Mouse (Mus musculus): ENCODE results near the gene Emb. TPM values are rescaled to one million over a fixed set of nuclear protein-coding genes. Genes with fewer than 3 reads are reported as not detected.
"Not testable (repeated sequence)": the region's sequence is repeated elsewhere in the genome, so short reads cannot be mapped to it uniquely, and the experiment has no call there.

Gene Emb
- total RNA-seq (2021) = 10 to 100 TPM; 29.1 to 32.0 TPM
- long read RNA-seq, transcript Emb-202 (1 exons, 2,136 nt) = minor isoform, 5 of 50 reads
- long read RNA-seq, transcript Emb-201 (9 exons, 2,923 nt) = major isoform, 31 of 50 reads
- long read RNA-seq, partial matches to known transcripts = 7 of 50 reads
- long read RNA-seq, other reads (novel, unspliced or antisense) = 6 of 50 reads

GRCm38 (mm10) chr13:117208236-117208635 is at the start of gene Emb:
Emb (plus strand) TSS chr13:117208536.
- DNase-seq (ENCODE audit: low spot score in 2 of 2) = no peak

GRCm38 (mm10) chr13:117163906-117164305 is 44.4 kb upstream of the Emb start:
- no peak for DNase-seq (ENCODE audit: low spot score in 2 of 2)

- DNase-seq (ENCODE audit: low spot score in 2 of 2) = no peak
Measured at GRCm38 (mm10) chr13:117165071-117165470, 43.3 kb upstream of the Emb start.

GRCm38 (mm10) chr13:117180912-117181311 is 27.4 kb upstream of the Emb start:
- DNase-seq (ENCODE audit: low spot score in 2 of 2) = not testable (repeated sequence)

GRCm38 (mm10) chr13:117183288-117183687 is 25.0 kb upstream of the Emb start:
- no peak for DNase-seq (ENCODE audit: low spot score in 2 of 2)

GRCm38 (mm10) chr13:117185329-117185728 is 23.0 kb upstream of the Emb start:
- DNase-seq (ENCODE audit: low spot score in 2 of 2) = no peak

DNA sequence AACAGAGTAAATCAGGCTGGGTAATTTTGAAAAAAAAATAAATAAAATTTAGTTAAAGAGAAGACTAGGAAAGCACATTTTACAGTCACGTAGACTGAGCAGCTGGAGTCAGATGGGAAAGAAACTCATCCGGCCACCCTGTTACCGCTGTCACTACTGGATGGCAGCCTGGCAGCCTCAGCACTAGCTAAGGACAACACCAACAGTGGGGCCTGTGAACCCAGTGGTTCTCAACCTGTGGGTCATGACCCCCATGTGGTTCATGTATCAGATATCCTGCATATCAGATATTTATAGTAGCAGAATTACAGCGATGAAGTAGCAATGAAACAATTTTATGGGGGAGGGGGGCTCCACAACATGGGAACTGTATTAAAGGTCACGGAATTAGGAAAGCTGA is 16.2 kb upstream of the Emb start:
- DNase-seq (ENCODE audit: low spot score in 2 of 2) = no peak

DNA sequence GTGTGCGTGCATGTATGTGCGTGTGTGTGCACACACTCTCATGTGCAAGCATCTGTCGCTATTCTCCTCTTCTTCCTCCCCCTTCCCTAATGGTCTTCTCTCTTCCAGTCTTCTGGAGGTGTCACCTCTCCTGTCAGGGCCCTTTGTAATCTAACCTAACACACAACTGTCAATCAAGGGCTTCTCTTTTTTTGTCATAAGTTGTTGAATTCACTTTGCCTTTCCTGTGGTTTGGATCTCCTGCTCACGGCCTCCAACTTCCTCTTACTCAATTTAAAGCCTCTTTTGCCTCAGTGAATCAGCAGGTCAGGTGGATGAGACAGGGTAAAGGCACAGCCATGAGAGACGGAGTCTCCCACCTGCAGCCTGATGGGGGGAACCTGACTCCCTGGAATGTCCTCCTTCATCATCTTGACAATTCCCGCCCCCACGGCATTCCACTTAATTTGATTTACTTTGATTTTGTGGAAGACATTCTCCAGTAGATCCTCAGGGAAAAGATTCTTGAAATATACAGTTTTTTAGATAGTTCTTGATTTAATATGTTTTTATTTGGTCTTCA is 14.8 kb upstream of the Emb start:
- no peak for DNase-seq (ENCODE audit: low spot score in 2 of 2)

DNA sequence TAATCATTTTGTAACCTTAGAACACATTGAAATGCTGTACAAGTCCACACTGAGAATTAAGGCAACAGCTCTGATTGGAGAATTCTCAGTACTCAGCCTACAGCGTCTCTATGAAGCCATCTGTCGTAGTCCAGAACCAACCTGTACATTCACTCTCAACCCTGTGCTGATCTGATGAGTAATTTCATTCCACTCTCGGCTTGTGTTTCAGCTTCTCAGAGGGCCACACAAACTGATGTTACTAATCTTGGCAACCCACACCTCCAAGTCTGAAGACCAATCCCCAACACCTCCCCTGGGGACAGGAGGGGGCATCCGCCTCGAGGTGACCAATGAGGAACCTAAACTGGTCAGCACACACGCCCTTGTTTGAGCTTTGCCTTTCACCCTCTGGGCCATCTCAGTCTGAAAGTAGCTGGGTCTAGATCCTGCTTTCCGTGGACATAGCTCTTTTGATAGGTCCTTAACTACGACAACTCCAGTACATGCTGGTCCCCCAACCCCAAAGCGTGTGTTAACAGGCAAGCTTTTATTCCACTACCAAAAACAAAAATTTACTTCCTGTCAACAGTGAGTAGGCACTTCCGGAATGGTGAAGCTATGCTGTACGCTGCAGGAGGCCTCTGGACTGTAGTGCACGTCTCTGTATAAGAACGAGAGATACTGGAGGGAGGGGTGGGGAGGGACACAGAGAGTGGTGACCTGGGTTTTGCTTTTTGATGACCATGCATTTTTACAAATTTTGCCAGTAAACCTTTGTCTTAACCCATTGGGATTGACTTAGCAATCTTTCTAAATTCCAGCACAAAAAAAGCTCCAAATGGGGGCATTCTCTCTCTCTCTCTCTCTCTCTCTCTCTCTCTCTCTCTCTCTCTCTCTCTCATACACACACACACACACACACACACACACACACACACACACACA is 12.5 kb upstream of the Emb start:
- DNase-seq (ENCODE audit: low spot score in 2 of 2) = no peak

DNA sequence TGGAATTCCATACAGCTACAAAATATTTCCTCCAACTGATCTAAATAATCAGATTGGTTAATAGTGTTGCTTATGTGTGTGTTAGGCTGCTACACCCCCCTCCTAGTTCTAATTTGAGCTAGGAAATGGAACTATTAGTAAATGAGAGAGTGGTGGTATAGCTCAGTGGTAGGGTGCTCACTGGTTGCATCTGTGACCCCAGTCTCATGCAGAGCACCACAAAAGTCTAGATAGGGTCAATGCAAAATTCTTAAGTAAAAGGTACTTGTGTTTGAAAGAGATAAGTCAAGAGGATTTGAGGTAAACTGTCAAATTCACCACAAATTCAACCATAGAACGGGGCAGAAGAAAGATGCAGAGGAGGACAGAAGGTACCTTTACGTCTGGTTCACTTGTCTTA is 10.7 kb upstream of the Emb start:
- no peak for DNase-seq (ENCODE audit: low spot score in 2 of 2)

GRCm38 (mm10) chr13:117198402-117199083 is 9.8 kb upstream of the Emb start:
- peak in 1 of 2 experiments; percentile 79 for DNase-seq (ENCODE audit: low spot score in 2 of 2)

GRCm38 (mm10) chr13:117202755-117203471 is 5.4 kb upstream of the Emb start:
- peak in 1 of 2 experiments; percentile 44 for DNase-seq (ENCODE audit: low spot score in 2 of 2)

DNA sequence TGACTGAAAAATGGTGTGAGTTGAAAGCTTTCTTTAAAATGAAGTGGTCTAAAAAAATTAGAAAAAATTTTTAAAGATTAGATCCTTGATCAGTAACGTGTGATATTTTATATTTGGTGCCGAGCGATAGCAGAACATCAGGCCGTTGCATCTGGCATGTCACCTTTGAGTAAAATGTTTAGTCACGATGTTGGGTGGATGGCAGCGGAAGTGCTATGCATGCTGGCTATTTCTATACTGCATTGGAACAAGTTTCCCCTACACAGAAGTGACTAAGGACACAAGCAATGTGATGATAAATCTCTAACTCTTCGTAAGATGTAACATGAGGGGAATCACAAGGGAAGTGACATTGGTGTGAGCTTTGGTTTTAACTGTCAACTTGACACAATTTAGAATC is 3.7 kb upstream of the Emb start:
- DNase-seq (ENCODE audit: low spot score in 2 of 2) = no peak

DNA sequence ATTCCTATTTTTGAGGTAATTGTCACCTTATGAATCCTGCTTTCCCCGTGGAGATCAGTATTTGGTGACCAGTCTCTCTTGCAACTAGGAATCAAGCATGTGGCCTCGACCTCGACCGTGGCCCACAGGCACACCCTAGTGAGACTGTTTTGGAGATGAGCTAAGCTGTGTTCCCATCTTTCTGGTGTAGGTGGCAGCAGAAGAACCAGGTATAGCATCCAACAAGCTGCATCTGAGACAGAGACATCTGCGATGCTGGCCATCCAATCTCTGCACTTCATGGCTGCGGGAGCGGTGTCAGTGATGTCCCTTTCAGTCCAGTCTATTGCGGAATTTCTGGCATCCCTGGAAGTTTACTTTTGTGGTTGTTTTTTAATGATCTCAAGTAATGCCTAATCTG is 2.3 kb upstream of the Emb start:
- no peak for DNase-seq (ENCODE audit: low spot score in 2 of 2)

GRCm38 (mm10) chr13:117211386-117211875 is 3.1 kb downstream of the Emb start:
- no peak for DNase-seq (ENCODE audit: low spot score in 2 of 2)

GRCm38 (mm10) chr13:117215481-117215880 is 7.1 kb downstream of the Emb start:
- no peak for DNase-seq (ENCODE audit: low spot score in 2 of 2)

DNA sequence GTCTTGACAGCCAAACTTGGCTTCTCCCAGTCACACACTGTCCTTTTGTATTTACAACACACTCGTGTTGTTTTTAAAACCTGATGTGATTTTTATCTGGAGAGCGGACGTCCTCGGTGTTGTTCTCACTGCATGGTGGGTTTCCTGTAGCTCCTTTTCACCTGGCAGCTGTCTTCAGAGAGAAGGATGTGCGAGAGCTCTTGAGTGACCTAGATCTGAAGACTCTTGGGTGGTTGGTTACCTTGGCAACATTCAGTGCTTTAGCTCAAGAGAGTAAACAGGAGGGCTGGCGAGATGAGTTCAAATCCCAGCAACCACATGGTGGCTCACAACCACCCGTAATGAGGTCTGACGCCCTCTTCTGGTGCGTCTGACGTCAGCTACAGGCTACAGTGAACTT is 7.8 kb downstream of the Emb start:
- no peak for DNase-seq (ENCODE audit: low spot score in 2 of 2)

DNA sequence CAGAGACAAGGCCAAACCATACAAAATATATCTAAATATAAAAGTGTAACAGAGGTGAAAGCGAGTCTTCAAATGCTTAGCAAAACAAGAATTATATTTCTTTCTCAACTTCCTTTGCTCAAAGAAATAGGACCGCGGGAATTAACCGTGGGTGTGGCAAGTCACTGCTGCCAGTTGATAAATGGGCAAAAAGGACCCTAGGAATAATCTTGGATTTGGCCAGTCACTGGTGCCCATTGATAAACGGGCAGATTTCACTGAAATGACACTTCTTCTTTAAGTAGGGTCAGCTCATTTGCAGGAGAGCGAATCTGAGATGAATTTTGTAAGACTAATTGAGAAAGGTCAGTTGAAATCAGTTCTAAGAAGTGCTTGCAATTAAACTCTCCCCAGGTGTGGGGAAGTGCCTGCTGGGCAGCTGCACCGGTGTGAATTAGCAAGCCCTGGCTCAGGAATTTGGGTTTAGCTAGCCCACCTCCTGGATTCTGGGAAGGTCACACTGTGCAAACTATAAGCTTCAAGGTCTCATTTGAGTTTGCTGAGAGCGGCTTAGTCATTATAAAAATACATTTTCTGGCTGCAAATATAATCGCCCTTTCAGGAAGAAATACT is 8.5 kb downstream of the Emb start:
- no peak for DNase-seq (ENCODE audit: low spot score in 2 of 2)

- DNase-seq (ENCODE audit: low spot score in 2 of 2) = no peak
Measured at GRCm38 (mm10) chr13:117217621-117218020, 9.3 kb downstream of the Emb start.

DNA sequence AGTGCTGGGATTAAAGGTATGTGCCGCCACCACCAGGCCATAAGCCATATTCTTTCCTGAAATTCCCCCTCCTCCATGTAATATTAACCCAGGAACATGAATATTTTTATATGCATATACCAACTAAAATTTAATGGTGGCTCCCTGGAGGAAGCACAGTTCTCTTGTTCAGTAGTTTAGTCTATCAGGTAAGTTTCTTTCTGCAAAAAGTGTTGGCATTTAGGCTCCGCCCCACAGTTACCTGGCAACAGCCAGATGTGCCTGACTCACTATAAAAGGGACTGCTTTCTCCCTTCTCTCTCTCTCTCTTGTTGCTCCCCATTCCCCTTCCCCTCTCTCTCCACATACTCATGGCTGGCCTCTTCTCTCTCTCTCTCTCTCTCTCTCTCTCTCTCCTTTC is 9.8 kb downstream of the Emb start:
- DNase-seq (ENCODE audit: low spot score in 2 of 2) = no peak

Measured in layer of hippocampus, adult 18-20 months (tissue).